Mouse (Mus musculus): ENCODE results near the gene Pdcl2.

DNA sequence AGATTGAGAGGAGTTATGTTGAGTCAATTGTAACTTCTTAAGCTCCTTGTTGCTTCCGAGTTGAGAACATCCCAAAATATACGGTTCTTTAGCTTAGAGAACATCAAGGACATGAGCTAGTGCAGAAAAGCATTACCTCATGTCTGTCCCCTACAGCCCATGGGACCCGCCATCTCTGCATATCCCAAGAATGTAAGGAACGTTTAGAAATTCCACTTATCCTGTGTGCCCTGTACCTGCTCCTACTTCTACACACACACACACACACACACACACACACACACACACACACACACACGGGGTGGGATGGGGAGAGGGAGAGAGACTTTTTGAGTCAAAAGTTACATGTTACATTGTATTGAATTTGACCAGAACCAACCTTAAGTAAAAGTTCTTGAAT lies 20.6 kb upstream of the Pdcl2 start:
- no peak for TF ChIP-seq CTCF (IDR thresholded peaks at IDR 0.05; ENCODE audit: low read depth, low read length)
- TF ChIP-seq POLR2A (IDR thresholded peaks at IDR 0.05; ENCODE audit: extremely low read depth, insufficient read depth, low read length), result no peak
